Mouse (Mus musculus): ENCODE data around the gene Mrgprd. TPM values are rescaled to one million over a fixed set of nuclear protein-coding genes. Genes with fewer than 3 reads are reported as not detected.
A peak's percentile ranks its signal among the peaks of the same experiment; 100 is the strongest.

Gene Mrgprd
- polyA plus RNA-seq, 1 experiment from 2014 or later = not detected

DNA sequence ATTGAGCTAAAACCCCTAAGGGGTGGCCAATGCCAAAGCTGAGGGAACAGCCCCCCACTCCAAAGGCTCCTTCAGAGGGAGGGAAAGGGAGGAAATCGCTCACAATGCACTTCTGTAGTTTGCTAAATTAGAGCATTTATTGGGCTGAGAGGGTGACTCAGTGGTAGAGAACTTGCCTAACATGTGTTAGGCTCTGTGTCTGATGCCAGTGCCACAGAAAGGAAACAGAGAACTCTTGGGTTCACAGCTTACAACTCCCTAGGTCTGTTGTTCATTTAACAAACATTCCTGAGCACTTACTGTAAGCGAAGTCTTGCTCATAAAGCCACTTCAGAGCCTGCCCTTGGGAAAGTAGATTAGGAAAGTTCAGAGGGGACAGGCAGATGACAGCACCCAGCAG is 15.3 kb downstream of the Mrgprd start:
- no peak for ATAC-seq (ENCODE audit: insufficient number of reproducible peaks, low FRiP score)

DNA sequence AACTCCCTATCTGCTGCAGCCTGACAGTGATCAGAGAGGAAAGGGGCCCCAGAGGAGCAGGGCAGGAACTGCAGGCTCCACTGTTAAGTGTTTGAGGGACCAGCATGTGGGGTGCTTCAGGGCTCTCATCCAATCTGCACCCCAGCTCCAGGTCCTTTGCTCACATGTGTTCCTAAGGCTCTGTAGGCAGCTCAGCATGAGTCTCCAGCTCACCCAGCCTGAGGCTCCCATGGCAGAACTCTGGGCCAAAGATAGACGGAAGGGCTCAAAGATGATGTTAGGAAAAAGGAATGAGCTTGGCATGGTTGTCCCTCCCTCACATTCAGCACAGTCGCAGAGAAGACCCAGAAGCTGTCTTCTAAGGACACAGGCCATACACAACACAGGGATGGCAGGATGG is 16.0 kb downstream of the Mrgprd start:
- H3K36me3 ChIP-seq = no peaks in the 10 kb centered on the region
- no peak overlapping the region for H3K4me3 ChIP-seq
- no peaks in the 10 kb centered on the region for H3K27me3 ChIP-seq (replicated peaks)
- peak overlapping the region; percentile 11; the same call in 1 of the 2 replicates for H3K27ac ChIP-seq (ENCODE audit: poor library complexity, severe bottlenecking)
- no peak for ATAC-seq (ENCODE audit: insufficient number of reproducible peaks, low FRiP score)
- peaks cover 23% of the 10 kb centered on the region for H3K4me1 ChIP-seq (replicated peaks)
- no peak overlapping the region for H3K4me2 ChIP-seq
- WGBS = 36% methylated on average over 2 of the region's 2 CpGs
- no peaks in the 10 kb centered on the region for H3K9me3 ChIP-seq (replicated peaks)
- no peak overlapping the region for H3K9ac ChIP-seq

More for the DNA sequence above, 15.3 kb downstream of the Mrgprd start:
- Histone ChIP-seq H3K9ac (no peak overlapping the region), H3K9me3 (replicated peaks) (no peaks in the 10 kb centered on the region), H3K27me3 (replicated peaks) (no peaks in the 10 kb centered on the region), H3K27ac (ENCODE audit: poor library complexity, severe bottlenecking) (peak overlapping the region; percentile 26; the same call in 1 of the 2 replicates), H3K4me3 (no peak overlapping the region), H3K4me1 (replicated peaks) (peaks cover 23% of the 10 kb centered on the region), H3K4me2 (no peak overlapping the region), H3K36me3 (no peaks in the 10 kb centered on the region)
- 47% methylated on average over 2 of the region's 2 CpGs for WGBS

DNA sequence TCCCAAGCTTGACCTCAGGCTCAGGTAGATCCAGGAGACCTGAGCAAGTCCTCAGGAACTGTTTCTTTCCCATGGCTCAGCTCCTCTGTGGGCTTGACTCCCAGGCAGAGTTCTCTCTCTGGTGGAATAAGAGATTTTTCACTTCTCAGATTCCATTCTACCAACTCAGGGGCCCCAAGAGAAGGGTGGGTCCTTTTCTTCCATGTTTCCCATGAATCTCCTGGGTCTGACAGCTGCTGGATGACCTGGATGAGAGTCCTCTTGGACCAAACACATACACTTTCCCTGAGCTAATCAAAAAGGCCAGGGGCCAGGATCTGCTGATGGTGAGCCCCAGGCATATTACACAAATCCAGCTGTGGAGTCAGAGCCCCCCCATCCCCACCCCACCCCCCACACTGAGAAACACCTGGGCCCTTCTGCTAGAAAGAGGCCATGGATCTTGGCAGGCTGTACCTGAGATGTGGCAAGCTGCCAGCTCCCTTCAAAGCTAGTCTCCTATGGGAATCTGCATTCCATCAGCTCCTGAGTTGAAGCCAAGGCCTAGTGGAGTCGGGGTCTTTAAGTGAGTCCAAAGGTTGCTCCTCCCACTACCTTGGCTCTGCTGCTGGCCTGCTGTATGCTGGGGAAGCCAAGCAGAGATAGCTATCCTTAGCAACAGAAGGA is 17.9 kb downstream of the Mrgprd start:
- peaks cover 23% of the 10 kb centered on the region for H3K4me1 ChIP-seq (replicated peaks)
- no peak for ATAC-seq (ENCODE audit: insufficient number of reproducible peaks, low FRiP score)
- no peak overlapping the region for H3K4me3 ChIP-seq
- H3K27ac ChIP-seq (ENCODE audit: poor library complexity, severe bottlenecking) = no peak overlapping the region
- H3K36me3 ChIP-seq = no peaks in the 10 kb centered on the region
- H3K27me3 ChIP-seq (replicated peaks) = no peaks in the 10 kb centered on the region
- H3K4me2 ChIP-seq = no peak overlapping the region
- H3K9me3 ChIP-seq (replicated peaks) = no peaks in the 10 kb centered on the region
- 31% methylated on average over 1 of the region's 1 CpGs for WGBS
- no peak overlapping the region for H3K9ac ChIP-seq

DNA sequence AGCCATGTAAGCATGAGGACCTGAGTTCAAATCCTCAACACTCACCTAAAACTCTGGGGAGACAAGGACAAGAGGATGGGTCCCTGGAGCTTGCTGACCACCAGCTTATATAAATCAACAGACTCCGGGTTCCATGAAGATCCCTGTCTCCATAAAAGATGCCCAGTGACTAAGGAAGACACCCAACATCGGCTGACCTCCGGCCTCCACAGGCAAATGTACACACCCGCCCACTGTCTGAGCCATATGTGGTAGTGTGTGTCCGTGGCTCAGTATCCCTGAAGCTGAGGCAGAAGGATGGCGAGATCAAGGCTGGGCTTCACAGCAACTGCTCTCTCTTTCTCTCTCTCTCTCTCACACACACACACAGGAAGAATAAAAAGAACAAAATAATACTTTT is 19.3 kb downstream of the Mrgprd start:
- WGBS = 81% methylated on average over 6 of the region's 6 CpGs
- H3K4me1 ChIP-seq (replicated peaks) = peaks cover 23% of the 10 kb centered on the region
- ATAC-seq (ENCODE audit: insufficient number of reproducible peaks, low FRiP score) = no peak

DNA sequence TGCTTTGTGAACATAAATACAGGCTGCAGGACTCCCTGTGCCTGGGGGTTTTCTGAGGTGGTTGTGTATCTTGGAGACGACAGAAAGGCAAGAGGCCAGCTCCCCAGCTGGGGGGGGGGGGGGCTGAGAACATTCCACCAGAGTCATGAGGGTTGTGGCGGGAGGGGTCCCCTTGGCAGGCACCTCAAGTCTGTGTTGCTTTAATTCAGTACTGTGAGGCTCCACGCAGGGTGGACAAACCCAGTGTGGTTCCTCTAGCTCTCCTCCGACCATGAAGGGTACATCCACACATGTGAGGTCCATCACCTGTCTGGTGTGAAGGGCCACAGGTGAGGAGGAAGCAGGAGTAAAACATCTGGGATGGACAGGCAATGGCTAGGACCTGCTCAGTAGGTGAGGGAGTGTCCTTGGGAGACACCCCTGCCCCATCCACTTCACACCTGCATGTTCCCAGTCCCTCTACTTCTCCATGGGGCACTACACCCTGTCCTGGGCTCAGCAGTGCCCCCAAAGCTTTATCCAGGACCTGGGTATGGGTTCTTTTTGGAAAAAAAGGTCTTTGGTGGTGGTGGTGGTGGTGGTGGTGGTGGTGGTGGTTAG is 19.9 kb downstream of the Mrgprd start:
- Histone ChIP-seq H3K27me3 (replicated peaks) (0 out of 2 replicates have a peak, but pooled peaks cover 4% of the 10 kb centered on the region), H3K36me3 (no peaks in the 10 kb centered on the region), H3K4me2 (no peak overlapping the region), H3K9me3 (replicated peaks) (no peaks in the 10 kb centered on the region), H3K4me3 (no peak overlapping the region), H3K9ac (no peak overlapping the region), H3K27ac (ENCODE audit: poor library complexity, severe bottlenecking) (no peak overlapping the region), H3K4me1 (replicated peaks) (peaks cover 22% of the 10 kb centered on the region)
- WGBS = 68% methylated on average over 4 of the region's 4 CpGs
- no peak for ATAC-seq (ENCODE audit: insufficient number of reproducible peaks, low FRiP score)

More for the DNA sequence above, 19.3 kb downstream of the Mrgprd start:
- no peak overlapping the region for H3K4me3 ChIP-seq
- H3K27ac ChIP-seq (ENCODE audit: poor library complexity, severe bottlenecking) = no peak overlapping the region
- H3K36me3 ChIP-seq = no peaks in the 10 kb centered on the region
- no peak overlapping the region for H3K4me2 ChIP-seq
- no peak overlapping the region for H3K9ac ChIP-seq
- H3K9me3 ChIP-seq (replicated peaks) = no peaks in the 10 kb centered on the region
- 0 out of 2 replicates have a peak, but pooled peaks cover 4% of the 10 kb centered on the region for H3K27me3 ChIP-seq (replicated peaks)

DNA sequence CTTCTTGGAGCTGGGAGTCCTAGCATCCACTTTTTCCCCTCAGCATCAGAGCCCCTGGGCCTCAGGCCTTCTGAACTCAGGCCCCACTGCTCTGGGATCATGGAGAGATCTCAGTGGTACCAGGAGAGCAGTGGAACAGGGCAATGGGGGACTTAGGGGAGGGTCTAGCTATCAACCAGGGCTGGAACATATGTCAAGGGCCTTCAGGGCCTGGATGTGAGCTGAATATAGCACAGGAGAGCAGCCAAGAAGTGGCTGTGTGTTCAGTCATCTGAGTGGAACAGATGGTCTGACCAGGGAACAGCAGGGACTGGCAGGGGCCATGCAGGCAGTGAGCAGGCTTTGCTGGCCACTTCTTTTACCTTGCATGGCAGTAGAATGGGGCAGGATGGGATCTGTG is 20.6 kb downstream of the Mrgprd start:
- Histone ChIP-seq H3K4me3 (no peak overlapping the region), H3K36me3 (no peaks in the 10 kb centered on the region), H3K27me3 (replicated peaks) (0 out of 2 replicates have a peak, but pooled peaks cover 4% of the 10 kb centered on the region), H3K4me1 (replicated peaks) (peaks cover 15% of the 10 kb centered on the region), H3K9ac (0 out of 2 replicates have a peak overlapping the region, but pooled peaks have one; percentile 10), H3K9me3 (replicated peaks) (no peaks in the 10 kb centered on the region), H3K4me2 (no peak overlapping the region), H3K27ac (ENCODE audit: poor library complexity, severe bottlenecking) (no peak overlapping the region)
- ATAC-seq (ENCODE audit: insufficient number of reproducible peaks, low FRiP score) = no peak

DNA sequence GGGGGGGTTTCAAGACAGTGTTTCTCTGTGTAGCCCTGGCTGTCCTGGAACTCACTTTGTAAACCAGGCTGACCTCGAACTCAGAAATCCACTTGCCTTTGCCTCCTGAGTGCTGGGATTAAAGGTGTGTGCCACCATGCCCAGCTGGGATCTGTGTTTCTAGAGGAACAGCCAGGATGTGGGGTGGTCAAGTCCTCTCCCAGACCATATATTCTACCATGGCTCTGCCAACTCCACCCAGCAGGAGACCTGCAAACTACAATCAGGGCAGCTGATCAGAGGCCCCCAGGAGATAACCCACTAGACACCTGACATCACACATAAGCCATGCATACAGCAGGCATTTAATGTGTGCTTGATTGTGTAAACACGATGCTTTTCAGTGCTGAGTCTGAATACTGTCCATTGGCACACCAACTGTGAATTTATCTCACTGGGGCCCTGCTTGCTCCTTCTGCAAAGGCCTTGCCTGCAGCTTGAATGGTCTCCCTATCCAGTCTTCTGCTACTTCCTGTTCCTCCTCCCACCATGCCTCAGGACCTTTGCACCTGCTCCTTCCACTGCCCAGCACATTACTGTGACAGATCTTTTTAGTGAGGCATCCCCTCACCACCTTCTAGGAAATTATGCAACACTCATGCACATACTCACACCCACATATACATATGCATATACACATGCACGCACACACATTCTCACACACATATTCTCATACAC is 21.1 kb downstream of the Mrgprd start:
- H3K27ac ChIP-seq (ENCODE audit: poor library complexity, severe bottlenecking) = no peak overlapping the region
- H3K4me3 ChIP-seq = no peak overlapping the region
- no peaks in the 10 kb centered on the region for H3K9me3 ChIP-seq (replicated peaks)
- H3K9ac ChIP-seq = no peak overlapping the region
- WGBS = 77% methylated on average over 3 of the region's 3 CpGs
- no peak for ATAC-seq (ENCODE audit: insufficient number of reproducible peaks, low FRiP score)
- no peak overlapping the region for H3K4me2 ChIP-seq
- no peaks in the 10 kb centered on the region for H3K36me3 ChIP-seq
- 0 out of 2 replicates have a peak, but pooled peaks cover 4% of the 10 kb centered on the region for H3K27me3 ChIP-seq (replicated peaks)
- peaks cover 9% of the 10 kb centered on the region for H3K4me1 ChIP-seq (replicated peaks)

DNA sequence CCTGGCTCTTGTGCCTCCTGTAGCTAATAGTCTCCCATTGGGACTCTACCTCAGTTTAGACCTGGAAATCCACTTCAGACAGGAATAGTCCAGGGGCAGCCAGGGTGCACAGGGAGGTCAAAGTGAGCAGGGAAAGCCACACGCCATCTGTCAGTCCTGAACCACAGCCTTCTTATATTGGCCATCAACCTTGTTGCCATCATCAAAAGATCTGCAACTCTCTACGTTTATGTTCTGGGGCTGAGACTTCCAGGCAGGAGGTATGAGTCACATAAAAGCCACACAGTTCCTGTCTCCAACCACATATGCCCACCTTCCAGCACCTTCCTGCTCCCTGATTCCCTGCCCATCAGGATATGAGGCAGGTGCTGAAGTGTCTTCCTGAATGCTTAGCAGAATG is 23.3 kb downstream of the Mrgprd start:
- Histone ChIP-seq H3K27ac (ENCODE audit: poor library complexity, severe bottlenecking) (no peak overlapping the region), H3K27me3 (replicated peaks) (0 out of 2 replicates have a peak, but pooled peaks cover 4% of the 10 kb centered on the region), H3K9me3 (replicated peaks) (no peaks in the 10 kb centered on the region), H3K4me1 (replicated peaks) (no peaks in the 10 kb centered on the region), H3K9ac (no peak overlapping the region), H3K4me3 (no peak overlapping the region), H3K36me3 (no peaks in the 10 kb centered on the region), H3K4me2 (no peak overlapping the region)
- no peak for ATAC-seq (ENCODE audit: insufficient number of reproducible peaks, low FRiP score)
- WGBS = 63% methylated on average over 2 of the region's 2 CpGs

DNA sequence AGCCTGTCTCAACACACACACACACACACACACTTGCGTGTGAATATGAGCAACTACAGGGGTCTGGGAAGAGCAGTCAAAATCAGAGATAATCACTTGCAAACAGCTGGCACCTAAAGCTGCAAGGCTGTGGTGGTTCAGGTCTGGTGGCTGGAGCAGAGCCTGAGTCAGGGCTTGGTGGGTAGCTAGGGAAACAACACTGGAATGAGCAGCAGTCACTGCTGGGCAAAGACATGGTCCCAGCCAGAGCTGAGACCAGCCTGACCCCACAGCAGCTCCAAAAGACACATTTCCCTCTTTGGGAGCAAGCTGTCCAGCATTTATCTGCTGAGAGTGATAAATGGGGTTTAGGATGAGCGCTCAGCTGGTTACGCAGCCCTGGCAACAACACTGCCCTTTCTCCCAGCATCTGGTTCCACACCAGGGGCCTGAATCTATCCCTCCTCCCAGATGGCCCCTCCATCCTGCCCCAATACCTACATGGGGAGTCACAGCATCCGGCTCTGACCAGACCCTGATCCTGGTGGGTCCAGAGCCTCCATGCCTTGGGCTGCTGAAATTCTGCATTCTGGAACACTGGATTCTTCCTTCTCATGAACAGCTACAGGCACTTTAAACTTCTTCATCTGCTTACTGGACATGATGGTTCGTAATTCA is 25.7 kb downstream of the Mrgprd start:
- no peak overlapping the region for H3K4me2 ChIP-seq
- H3K36me3 ChIP-seq = no peaks in the 10 kb centered on the region
- WGBS = 77% methylated on average over 5 of the region's 5 CpGs
- H3K4me1 ChIP-seq (replicated peaks) = no peaks in the 10 kb centered on the region
- 0 out of 2 replicates have a peak, but pooled peaks cover 4% of the 10 kb centered on the region for H3K27me3 ChIP-seq (replicated peaks)
- no peaks in the 10 kb centered on the region for H3K9me3 ChIP-seq (replicated peaks)
- H3K27ac ChIP-seq (ENCODE audit: poor library complexity, severe bottlenecking) = no peak overlapping the region
- H3K4me3 ChIP-seq = no peak overlapping the region
- H3K9ac ChIP-seq = no peak overlapping the region
- ATAC-seq (ENCODE audit: insufficient number of reproducible peaks, low FRiP score) = no peak
